Mouse (Mus musculus) heart, postnatal 0 days (tissue): ENCODE results near the gene Adgrv1. TPM values are rescaled to one million over a fixed set of nuclear protein-coding genes. Genes with fewer than 3 reads are reported as not detected.

Experiments used
- ATAC-seq: fragments of 200-750 bp; cut with Nextera tagmentation; 2 replicates; pipeline ENCODE4 v1.8.0; 2017; ENCODE audit warnings: low read depth, moderate number of reproducible peaks, moderate library complexity; ENCODE audit not compliant: insufficient read depth
- DNase-seq: peaks from one replicate; pipeline ENCODE4 v3.0.0-alpha.2; 2016; ENCODE audit warnings: low spot score
- H3K27ac ChIP-seq: fragments of 300-500 bp; sonication (generic); 2 replicates; pipeline ENCODE4 v1.5.1; 2014; ENCODE audit warnings: low read depth, mild to moderate bottlenecking
- H3K27me3 ChIP-seq: fragments of 300-500 bp; sonication (generic); 2 replicates; pipeline ENCODE4 v1.6.1; 2014; ENCODE audit warnings: low read length, mixed read lengths; ENCODE audit not compliant: control insufficient read depth, insufficient read depth
- H3K36me3 ChIP-seq: fragments of 300-500 bp; sonication (generic); replicated peaks from 2 replicates; pipeline ENCODE4 v1.6.1; 2014; ENCODE audit warnings: low read length, mixed read lengths; ENCODE audit not compliant: control insufficient read depth, insufficient read depth
- H3K4me1 ChIP-seq: fragments of 300-500 bp; sonication (generic); 2 replicates; pipeline ENCODE4 v1.6.1; 2014; ENCODE audit warnings: antibody characterized with exemption; ENCODE audit not compliant: control insufficient read depth, insufficient read depth
- H3K4me2 ChIP-seq: fragments of 300-500 bp; sonication (generic); 2 replicates; pipeline ENCODE4 v1.6.1; 2014; ENCODE audit warnings: low read depth, mild to moderate bottlenecking, low read length, moderate library complexity
- H3K4me3 ChIP-seq: fragments of 300-500 bp; sonication (generic); 2 replicates; pipeline ENCODE4 v1.5.1; 2014; ENCODE audit warnings: low read depth, low read length
- H3K9ac ChIP-seq: fragments of 300-500 bp; sonication (generic); replicated peaks from 2 replicates; pipeline ENCODE4 v1.6.1; 2014; ENCODE audit warnings: low read depth, low read length, mixed read lengths
- H3K9me3 ChIP-seq: fragments of 300-500 bp; sonication (generic); replicated peaks from 2 replicates; pipeline ENCODE4 v1.6.1; 2016; ENCODE audit warnings: low read length; ENCODE audit not compliant: control insufficient read depth
- CTCF ChIP-seq: IDR thresholded peaks from 2 replicates; pipeline ENCODE4 v1.5.1; 2016; ENCODE audit warnings: antibody characterized with exemption, control low read depth, low read depth
- EP300 ChIP-seq: IDR thresholded peaks from 2 replicates; pipeline ENCODE4 v1.6.1; 2016; ENCODE audit warnings: antibody characterized with exemption, low read depth
- WGBS: fragments of 180-500 bp; shearing (Covaris S2); extraction: QIAGEN DNeasy Blood & Tissue Kit; methylation state at CpG from one replicate; pipeline ENCODE4 v1.1.7; 2014; 5-methylcytosine and 5-hydroxymethylcytosine counted together
- polyA plus RNA-seq: library from polyadenylated mRNA; unstranded; fragments of >200 nt; fragmentation: Nextera tagmentation; extraction: Ambion mirVana; gene quantifications from 2 replicates; pipeline ENCODE4 v1.2.1, GENCODE M21; 2015
- total RNA-seq: library from RNA; depleted of rRNA; stranded (reverse); fragments of >200 nt; gene quantifications from 2 replicates; pipeline ENCODE4 v1.2.3, GENCODE M21; 2014; ENCODE audit warnings: low replicate concordance

The Adgrv1 gene
- total and polyA plus RNA-seq, 2 experiments from 2014 or later, result 0.68 to 10.5 TPM

DNA sequence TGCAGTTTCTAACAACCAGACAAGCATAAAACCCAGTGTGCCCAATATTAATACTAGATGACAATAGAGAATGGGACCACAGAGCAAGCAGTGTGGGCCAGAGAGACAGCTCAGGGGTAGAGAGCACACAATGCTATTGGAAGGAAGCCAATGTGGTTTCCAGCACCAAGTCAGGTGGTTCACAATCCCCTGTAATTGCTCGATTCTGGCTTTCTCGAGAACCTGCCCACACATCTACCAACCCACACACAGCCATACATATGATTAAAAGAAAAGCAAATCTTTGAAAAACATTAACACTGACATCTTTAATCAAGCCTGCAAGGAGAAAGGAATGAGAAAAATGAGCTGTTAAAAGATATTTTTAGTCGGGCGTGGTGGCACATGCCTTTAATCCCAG is 166.3 kb downstream of the Adgrv1 start:
- Histone ChIP-seq H3K27ac (no peak overlapping the region), H3K27me3 (no peaks in the 10 kb centered on the region), H3K9ac (no peak overlapping the region), H3K4me3 (no peak overlapping the region), H3K36me3 (no peaks in the 10 kb centered on the region), H3K4me1 (no peaks in the 10 kb centered on the region), H3K9me3 (no peaks in the 10 kb centered on the region), H3K4me2 (no peak overlapping the region)
- WGBS, result 72% methylated on average over 4 of the region's 4 CpGs
- ATAC-seq, result no peak
- TF ChIP-seq CTCF (no peak), EP300 (no peak)
- DNase-seq, result no peak

GRCm38 (mm10) chr13:81465794-81466193 is 167.2 kb downstream of the Adgrv1 start:
- DNase-seq (no peak), ATAC-seq (no peak)
- TF ChIP-seq EP300, result no peak
- no peak for TF ChIP-seq CTCF
- H3K9ac ChIP-seq, result no peak overlapping the region
- no peak overlapping the region for H3K27ac ChIP-seq
- H3K27me3 ChIP-seq, result no peaks in the 10 kb centered on the region
- no peak overlapping the region for H3K4me3 ChIP-seq
- H3K36me3 ChIP-seq, result no peaks in the 10 kb centered on the region
- H3K4me2 ChIP-seq, result no peak overlapping the region
- H3K9me3 ChIP-seq, result no peaks in the 10 kb centered on the region
- no peaks in the 10 kb centered on the region for H3K4me1 ChIP-seq
- WGBS, result 81% methylated on average over 3 of the region's 3 CpGs

DNA sequence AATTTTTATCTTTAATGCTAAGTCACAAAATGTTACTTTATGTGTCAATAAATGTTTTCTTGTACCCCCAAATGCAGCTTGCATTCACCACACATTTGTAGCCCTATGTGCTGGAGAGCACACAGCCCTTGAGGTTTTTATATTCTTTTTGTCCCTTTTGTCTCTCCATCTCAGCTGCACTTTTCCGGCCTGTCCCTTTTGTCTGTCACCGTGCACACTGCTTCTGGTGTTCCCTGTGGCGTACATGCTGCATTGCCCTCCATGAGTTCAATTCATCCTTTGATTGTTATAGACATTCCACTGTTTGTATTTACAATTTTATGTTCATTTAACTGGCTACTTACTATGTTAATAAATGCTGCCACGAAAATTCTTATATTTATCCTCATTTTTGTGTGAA is 183.3 kb downstream of the Adgrv1 start:
- WGBS, result 73% methylated on average over 4 of the region's 4 CpGs
- H3K9ac ChIP-seq, result no peak overlapping the region
- no peak for DNase-seq
- no peak overlapping the region for H3K4me2 ChIP-seq
- H3K36me3 ChIP-seq, result no peaks in the 10 kb centered on the region
- no peaks in the 10 kb centered on the region for H3K27me3 ChIP-seq
- no peaks in the 10 kb centered on the region for H3K9me3 ChIP-seq
- H3K4me3 ChIP-seq, result no peak overlapping the region
- no peak overlapping the region for H3K27ac ChIP-seq
- no peaks in the 10 kb centered on the region for H3K4me1 ChIP-seq
- no peak for TF ChIP-seq CTCF
- no peak for ATAC-seq

DNA sequence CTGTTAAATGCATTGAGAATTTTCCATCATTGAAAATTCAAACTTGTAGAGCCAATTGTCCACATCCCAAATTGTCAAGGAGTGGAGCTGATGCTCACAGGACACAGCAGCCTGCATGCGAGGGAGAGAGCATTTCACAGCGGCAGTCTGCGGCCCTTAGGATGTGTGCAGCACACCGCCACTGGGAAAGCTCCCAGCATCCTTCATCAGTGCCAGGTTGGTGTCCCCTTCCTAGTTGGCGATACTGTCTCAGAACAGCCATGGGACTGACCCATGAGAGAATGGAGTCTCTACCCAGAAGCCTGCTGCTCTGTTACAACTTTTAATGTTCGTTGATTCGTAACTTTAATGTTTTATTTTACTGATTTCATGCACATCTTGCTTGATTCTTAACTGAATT is 183.8 kb downstream of the Adgrv1 start:
- H3K4me2 ChIP-seq, result no peak overlapping the region
- WGBS, result 79% methylated on average over 7 of the region's 7 CpGs
- H3K9ac ChIP-seq, result no peak overlapping the region
- no peak for ATAC-seq
- DNase-seq, result no peak
- no peak overlapping the region for H3K4me3 ChIP-seq
- no peaks in the 10 kb centered on the region for H3K27me3 ChIP-seq
- H3K9me3 ChIP-seq, result no peaks in the 10 kb centered on the region
- H3K36me3 ChIP-seq, result no peaks in the 10 kb centered on the region
- TF ChIP-seq CTCF (no peak), EP300 (no peak)
- H3K4me1 ChIP-seq, result no peaks in the 10 kb centered on the region
- no peak overlapping the region for H3K27ac ChIP-seq

DNA sequence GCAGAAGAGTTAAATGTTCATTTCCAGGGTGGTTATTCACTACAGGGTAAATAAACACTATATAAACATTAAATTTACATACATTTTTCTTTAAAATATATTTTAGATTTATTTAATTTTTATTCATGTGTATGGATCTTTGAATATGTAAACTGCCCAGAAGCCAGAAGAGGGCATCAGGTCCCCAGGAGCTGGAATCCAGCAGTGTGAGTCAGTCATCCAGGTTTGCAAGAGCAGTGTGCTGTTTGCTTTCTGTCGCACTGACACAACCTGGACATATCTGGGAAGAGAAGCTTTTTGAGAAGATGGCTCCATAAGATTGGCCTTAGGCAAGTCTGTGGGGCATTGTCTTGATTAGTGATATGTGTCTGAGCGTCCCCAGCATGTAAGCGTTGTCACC is 191.5 kb downstream of the Adgrv1 start:
- no peak overlapping the region for H3K9ac ChIP-seq
- no peaks in the 10 kb centered on the region for H3K36me3 ChIP-seq
- no peaks in the 10 kb centered on the region for H3K9me3 ChIP-seq
- TF ChIP-seq CTCF, result no peak
- no peak for TF ChIP-seq EP300
- no peak overlapping the region for H3K27ac ChIP-seq
- DNase-seq (no peak), ATAC-seq (no peak)
- no peak overlapping the region for H3K4me3 ChIP-seq
- H3K4me2 ChIP-seq, result no peak overlapping the region
- no peaks in the 10 kb centered on the region for H3K27me3 ChIP-seq
- H3K4me1 ChIP-seq, result no peaks in the 10 kb centered on the region
- 75% methylated on average over 3 of the region's 3 CpGs for WGBS

- no peak for TF ChIP-seq EP300
- peak; percentile 90 for TF ChIP-seq CTCF
- WGBS, result 38% methylated on average over 12 of the region's 12 CpGs
- Histone ChIP-seq H3K9ac (no peak overlapping the region), H3K27ac (no peak overlapping the region), H3K27me3 (no peaks in the 10 kb centered on the region), H3K36me3 (no peaks in the 10 kb centered on the region), H3K4me3 (no peak overlapping the region), H3K4me1 (no peaks in the 10 kb centered on the region), H3K4me2 (no peak overlapping the region), H3K9me3 (no peaks in the 10 kb centered on the region)
- ATAC-seq, result no peak
- peak; percentile 57 for DNase-seq
Measured at GRCm38 (mm10) chr13:81439390-81440025, 193.4 kb downstream of the Adgrv1 start.
